Mouse (Mus musculus) 3134 (cell line): ENCODE data around the gene Wipi2.
A peak's percentile ranks its signal among the peaks of the same experiment; 100 is the strongest.

Experiments
- DNase-seq: peaks from one replicate; pipeline ENCODE4 v3.0.0-alpha.2; 2011; ENCODE audit warnings: low spot score; ENCODE audit not compliant: insufficient read length; ENCODE audit errors: extremely low read depth

Gene Wipi2

DNA sequence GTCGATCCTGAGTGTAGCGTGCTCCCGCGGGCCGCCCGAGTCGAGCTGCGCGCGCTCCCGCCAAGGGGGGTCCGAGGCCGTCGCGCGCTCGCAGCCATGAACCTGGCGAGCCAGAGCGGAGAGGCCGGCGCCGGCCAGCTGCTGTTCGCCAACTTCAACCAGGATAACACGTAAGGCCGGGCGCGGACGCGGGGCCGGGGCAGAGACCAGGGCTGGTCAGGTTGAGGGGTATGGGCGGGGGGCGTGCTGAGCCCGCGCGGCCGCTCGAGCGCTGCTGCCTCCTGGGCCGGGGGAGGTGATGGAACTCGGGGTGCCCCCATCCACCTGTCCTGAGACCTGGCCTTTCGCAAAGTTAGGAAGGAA lies 2.1 kb downstream of the Wipi2 start:
- DNase-seq, result no peak

- DNase-seq, result peak; percentile 23
Observed at GRCm38 (mm10) chr5:142630224-142630623, 2.7 kb downstream of the Wipi2 start.

DNA sequence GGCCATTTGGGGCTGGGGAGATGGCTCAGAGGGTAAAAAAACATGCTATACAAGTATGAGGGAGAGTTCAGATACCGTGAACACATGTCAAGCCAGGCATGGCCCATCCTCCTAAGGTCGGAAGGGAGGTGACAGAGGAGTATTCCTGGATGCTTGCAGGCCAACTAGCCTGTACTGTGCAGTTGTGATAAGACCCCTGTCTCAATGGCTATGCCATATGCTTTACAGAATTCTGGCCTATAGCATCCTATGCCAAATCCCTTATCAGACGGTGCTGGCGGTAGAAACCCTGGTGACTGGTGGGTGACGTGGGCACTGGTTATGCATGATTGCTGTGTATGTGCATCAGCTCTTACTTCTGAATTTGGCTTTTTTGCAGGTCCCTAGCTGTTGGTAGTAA lies 10.3 kb downstream of the Wipi2 start:
- DNase-seq, result no peak

DNA sequence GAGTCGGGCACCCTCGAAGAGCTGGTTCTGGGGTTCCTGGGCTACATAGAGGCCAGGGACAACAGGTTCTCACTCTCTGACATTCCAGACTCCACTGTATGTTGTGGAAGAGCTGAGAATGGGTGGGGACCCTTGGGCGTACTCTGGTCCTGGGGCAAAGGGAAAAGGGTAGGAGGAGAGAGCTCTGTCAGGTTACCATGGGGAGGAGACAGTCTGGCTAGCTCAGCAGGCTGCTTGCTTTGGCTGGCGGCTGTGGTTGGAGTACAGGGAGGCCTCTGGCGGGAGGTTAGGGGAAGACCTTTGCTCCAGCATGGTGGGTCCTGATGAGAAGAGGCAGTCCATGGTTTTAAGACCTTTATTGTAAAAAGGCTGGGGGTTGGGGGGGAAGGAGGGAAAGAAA lies 12.6 kb downstream of the Wipi2 start:
- no peak for DNase-seq

DNA sequence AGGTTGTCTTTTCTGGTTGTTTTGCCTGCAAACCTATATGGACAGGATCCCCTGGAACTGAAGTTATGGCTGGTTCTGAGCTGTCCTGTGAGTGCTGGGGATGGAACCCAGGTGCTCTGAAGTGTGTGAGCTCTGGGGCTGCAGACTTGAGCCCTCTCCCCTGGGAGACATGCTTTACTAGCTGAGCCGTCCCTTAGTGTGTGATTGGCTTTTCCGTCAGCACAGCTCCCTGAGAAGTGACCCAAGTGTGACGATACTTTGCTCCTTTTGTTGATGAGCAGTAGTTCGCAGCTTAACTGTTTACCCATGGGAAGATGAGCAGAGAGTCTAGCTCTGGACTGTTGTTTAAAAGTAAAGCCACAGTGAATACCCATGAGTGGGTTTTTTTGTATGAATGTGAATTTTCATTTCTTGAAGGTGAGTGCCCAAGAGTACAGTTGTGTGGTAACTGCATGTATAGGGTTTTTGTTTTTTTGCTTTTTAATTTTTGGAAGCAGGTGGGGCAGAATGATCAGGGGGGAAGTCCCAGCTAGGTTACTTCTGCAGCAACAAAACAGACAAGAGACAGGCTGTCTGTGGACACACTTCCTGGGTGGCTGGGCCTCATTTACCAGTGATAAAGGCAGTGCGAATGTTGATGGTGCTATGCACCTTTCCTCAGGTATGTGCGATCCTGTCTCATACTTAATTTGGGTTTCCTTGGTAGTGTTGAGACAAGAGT lies 14.0 kb downstream of the Wipi2 start:
- DNase-seq, result no peak

DNA sequence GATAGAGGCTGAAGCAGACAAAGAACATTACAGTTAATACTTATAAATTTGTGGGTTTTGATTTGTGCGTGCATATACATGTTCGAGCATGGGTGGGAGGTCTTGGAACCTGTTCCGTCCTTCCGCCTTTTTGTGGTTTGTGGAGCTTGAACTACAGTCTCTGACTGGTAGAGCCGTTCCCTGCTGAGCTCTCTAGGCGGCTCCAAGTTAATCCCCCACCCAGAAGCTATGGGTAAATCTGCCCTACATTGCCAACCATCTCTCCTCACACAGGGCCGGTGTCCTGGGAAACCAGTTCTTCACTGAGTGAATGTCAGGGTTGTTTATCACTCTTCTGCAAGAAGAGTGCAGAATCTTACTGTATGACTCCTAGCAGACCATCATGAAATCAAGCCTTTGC lies 20.7 kb downstream of the Wipi2 start:
- no peak for DNase-seq

GRCm38 (mm10) chr5:142649460-142650050 lies 22.1 kb downstream of the Wipi2 start:
- DNase-seq, result no peak

- DNase-seq, result no peak
Observed at GRCm38 (mm10) chr5:142650390-142650789, 22.9 kb downstream of the Wipi2 start.

GRCm38 (mm10) chr5:142650794-142651497 lies 23.4 kb downstream of the Wipi2 start:
- DNase-seq, result no peak

GRCm38 (mm10) chr5:142652266-142652665 lies 24.8 kb downstream of the Wipi2 start:
- DNase-seq, result no peak

- no peak for DNase-seq
Observed at GRCm38 (mm10) chr5:142660656-142661434, 33.3 kb downstream of the Wipi2 start.

- no peak for DNase-seq
Observed at GRCm38 (mm10) chr5:142667921-142668320, 40.4 kb downstream of the Wipi2 start.

- no peak for DNase-seq
Observed at GRCm38 (mm10) chr5:142668556-142669263, 41.2 kb downstream of the Wipi2 start.

GRCm38 (mm10) chr5:142669726-142670125 lies 42.2 kb downstream of the Wipi2 start:
- DNase-seq, result no peak

- no peak for DNase-seq
Observed at GRCm38 (mm10) chr5:142673082-142673481, 45.6 kb downstream of the Wipi2 start.

- no peak for DNase-seq
Observed at GRCm38 (mm10) chr5:142678141-142678571, 50.7 kb downstream of the Wipi2 start.

GRCm38 (mm10) chr5:142679065-142679464 lies 51.6 kb downstream of the Wipi2 start:
- no peak for DNase-seq

DNA sequence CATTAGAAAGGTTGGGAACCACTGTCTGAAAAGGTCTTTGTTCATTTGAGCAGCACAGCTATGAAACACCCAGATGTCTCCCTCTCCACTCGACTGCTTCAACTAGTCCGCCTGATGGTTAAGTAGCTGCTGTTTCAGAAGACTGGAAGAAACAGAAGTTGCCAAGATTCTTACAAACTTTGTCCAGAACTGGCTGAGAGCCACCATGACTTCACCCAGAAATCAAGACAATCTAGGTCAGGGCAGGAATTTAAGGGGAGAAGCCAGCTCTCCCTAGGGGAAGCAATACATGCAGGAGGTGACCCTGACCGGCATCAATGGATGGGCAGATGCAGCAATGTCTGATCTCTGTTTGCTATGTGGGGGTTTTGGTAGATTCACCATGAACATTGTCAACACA lies 54.4 kb downstream of the Wipi2 start:
- DNase-seq, result no peak

DNA sequence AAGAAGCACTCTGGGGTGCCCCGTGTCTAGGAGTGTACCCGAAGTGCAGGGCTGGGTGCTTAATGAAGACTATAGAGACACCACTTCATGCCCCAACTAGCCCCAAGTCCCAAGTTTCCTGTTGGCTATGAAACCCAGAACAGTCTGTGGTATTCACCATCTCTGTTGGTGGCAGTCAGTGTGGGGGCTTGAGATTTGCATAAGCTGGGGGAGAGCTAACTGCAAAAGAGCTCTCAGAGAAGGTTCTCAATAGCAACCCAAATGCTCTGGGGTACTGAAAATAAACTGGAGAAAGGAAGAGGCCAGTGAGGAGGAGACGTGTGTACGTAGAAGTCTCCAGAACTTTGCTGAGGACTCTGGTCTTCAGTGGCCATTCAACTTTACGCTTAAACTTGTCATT lies 55.0 kb downstream of the Wipi2 start:
- DNase-seq, result no peak

GRCm38 (mm10) chr5:142688866-142689265 lies 61.4 kb downstream of the Wipi2 start:
- no peak for DNase-seq

DNA sequence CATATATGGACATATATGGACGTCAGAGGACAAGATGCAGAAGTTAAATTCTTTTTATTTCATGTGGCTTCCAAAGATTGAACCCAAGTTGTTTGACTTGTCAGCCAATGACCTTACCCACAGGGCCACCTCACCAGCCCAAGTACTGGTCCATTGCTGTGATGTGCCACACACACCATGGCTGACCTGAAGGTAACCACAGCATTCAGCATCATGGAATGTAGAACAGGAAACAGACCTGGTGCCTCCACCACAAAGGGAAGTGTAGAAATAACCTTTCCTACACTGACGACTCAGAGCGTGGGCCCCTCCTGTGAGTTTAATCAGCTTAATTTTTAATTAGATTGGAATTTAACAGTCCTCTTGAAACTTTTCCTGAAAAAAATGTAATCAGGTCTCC lies 62.8 kb downstream of the Wipi2 start:
- no peak for DNase-seq
